Comparison of ENCODE assay signal across 8 mouse cellular contexts in genomic region chr12:54697003-54697597, GRCm38 (mm10). TPM values are rescaled to one million over a fixed set of nuclear protein-coding genes. Genes with fewer than 3 reads are reported as not detected.
DNase-seq lines count a peak whose midpoint lies in the region; ATAC-seq and TF ChIP-seq lines count a peak whose summit lies in the region.

No protein-coding gene starts in this region.

- 4% methylated on average over 7 of the region's 7 CpGs for WGBS in kidney, postnatal 0 days
- WGBS in midbrain, embryonic 13.5 days: 10% methylated on average over 7 of the region's 7 CpGs

- no peaks in the 10 kb centered on the region for H3K27me3 ChIP-seq in kidney, postnatal 0 days (ENCODE audit: insufficient read depth, low read length)
- H3K27me3 ChIP-seq in midbrain, embryonic 13.5 days: no peaks in the 10 kb centered on the region

- H3K9me3 ChIP-seq in kidney, postnatal 0 days (replicated peaks; ENCODE audit: low read length): no peaks in the 10 kb centered on the region
- H3K9me3 ChIP-seq in midbrain, embryonic 13.5 days: no peaks in the 10 kb centered on the region

- peak; percentile 46 for ATAC-seq in granulocyte monocyte progenitor cell, adult 5-6 weeks (replicated peaks; ENCODE audit: poor library complexity, severe bottlenecking)
- peak; percentile 29 for ATAC-seq in kidney, postnatal 0 days (replicated peaks; ENCODE audit: low FRiP score, low read depth)
- peak; percentile 18 for ATAC-seq in midbrain, embryonic 13.5 days

- no peaks in the 10 kb centered on the region for H3K4me1 ChIP-seq in kidney, postnatal 0 days (replicated peaks; ENCODE audit: insufficient read depth, low read length)
- peaks cover 16% of the 10 kb centered on the region for H3K4me1 ChIP-seq in midbrain, embryonic 13.5 days (replicated peaks)

- no peak overlapping the region for H3K9ac ChIP-seq in kidney, postnatal 0 days (ENCODE audit: low read depth, low read length)
- H3K9ac ChIP-seq in midbrain, embryonic 13.5 days (replicated peaks): no peak overlapping the region

- no peak overlapping the region for H3K4me2 ChIP-seq in kidney, postnatal 0 days (ENCODE audit: low read length)
- H3K4me2 ChIP-seq in midbrain, embryonic 13.5 days (replicated peaks): no peak overlapping the region

- peaks cover 2% of the 10 kb centered on the region; the same call in 1 of the 2 replicates for H3K36me3 ChIP-seq in kidney, postnatal 0 days (ENCODE audit: insufficient read depth, low read length)
- peaks cover 8% of the 10 kb centered on the region; the same call in 1 of the 2 replicates for H3K36me3 ChIP-seq in midbrain, embryonic 13.5 days

- H3K4me3 ChIP-seq in layer of hippocampus, adult 2 months: no peak overlapping the region
- H3K4me3 ChIP-seq in kidney, postnatal 0 days (replicated peaks; ENCODE audit: low read depth, low read length): no peak overlapping the region
- no peak overlapping the region for H3K4me3 ChIP-seq in midbrain, embryonic 13.5 days (replicated peaks)

- DNase-seq in layer of hippocampus, adult 2 months (ENCODE audit: low spot score in 2 of 2): peak; percentile 22 to 49
- DNase-seq in layer of hippocampus, adult 9-10 months (ENCODE audit: low spot score): no peak
- peak; percentile 85 for DNase-seq in R1 (ENCODE audit: low read depth, low spot score)
- DNase-seq in kidney, postnatal 0 days (ENCODE audit: low spot score): peak; percentile 61
- peak; percentile 24 for DNase-seq in thymus, postnatal 25 days
- DNase-seq in ovary, postnatal 10 days (ENCODE audit: low spot score): no peak

- H3K27ac ChIP-seq in layer of hippocampus, adult 2 months: peak overlapping the region; percentile 7
- H3K27ac ChIP-seq in kidney, postnatal 0 days: no peak overlapping the region
- H3K27ac ChIP-seq in midbrain, embryonic 13.5 days: peak overlapping the region; percentile 30; the same call in 1 of the 2 replicates

- TF ChIP-seq CTCF in layer of hippocampus, adult 2 months (conservative IDR thresholded peaks at IDR 0.05): peak; percentile 54
- no peak; the same call in 1 of the 2 replicates for TF ChIP-seq CTCF in kidney, postnatal 0 days (IDR thresholded peaks at IDR 0.05; ENCODE audit: low read depth)

RNA-seq across cellular contexts. Expression of gene Eapp, which starts 1.4 kb away (rescaled TPM):
- total RNA-seq in layer of hippocampus, adult 2 months (2021): 10 to 100 TPM; 37.2 to 45.9 TPM
- 49.9 and 62.1 TPM in 2 replicates for total RNA-seq in granulocyte monocyte progenitor cell, adult 5-6 weeks (2014; fragmentation: Nextera tagmentation)
- total RNA-seq in granulocyte monocyte progenitor cell, adult 5-6 weeks (2017): 50.8 and 73.5 TPM in 2 replicates
- 77.4 and 85.6 TPM in 2 replicates for polyA plus RNA-seq in kidney, postnatal 0 days (2015; fragmentation: Nextera tagmentation; extraction: Ambion mirVana)
- 95.4 and 98.4 TPM in 2 replicates for polyA plus RNA-seq in midbrain, embryonic 13.5 days (2015; fragmentation: Nextera tagmentation; extraction: Ambion mirVana)

RNA-seq across cellular contexts. Expression of gene Sptssa, which starts 40.7 kb away (rescaled TPM):
- total RNA-seq in layer of hippocampus, adult 2 months (2021): 10 to 100 TPM; 21.9 to 25.1 TPM
- total RNA-seq in granulocyte monocyte progenitor cell, adult 5-6 weeks (2014; fragmentation: Nextera tagmentation): 203 and 212 TPM in 2 replicates
- 155 and 195 TPM in 2 replicates for total RNA-seq in granulocyte monocyte progenitor cell, adult 5-6 weeks (2017)
- polyA plus RNA-seq in kidney, postnatal 0 days (2015; fragmentation: Nextera tagmentation; extraction: Ambion mirVana): 232 and 235 TPM in 2 replicates
- polyA plus RNA-seq in midbrain, embryonic 13.5 days (2015; fragmentation: Nextera tagmentation; extraction: Ambion mirVana): 174 and 200 TPM in 2 replicates

Comparison
In these comparisons a context has a peak if more than half of its experiments do, and no peak if none do; other contexts are left out.
1. DNase-seq: peak in layer of hippocampus, adult 2 months (2 of 2), R1 (single experiment), kidney, postnatal 0 days (single experiment) and thymus, postnatal 25 days (single experiment); none in layer of hippocampus, adult 9-10 months (single experiment) and ovary, postnatal 10 days (single experiment).
2. RNA of gene Sptssa, which starts 40.7 kb away (total RNA-seq): 155 to 212 TPM in granulocyte monocyte progenitor cell, adult 5-6 weeks; 21.9 to 25.1 TPM in layer of hippocampus, adult 2 months; every median in the first group is over 4 times any median in the second.
3. Peak in every context shown above with its lines, with median percentiles within 50 percentile points of each other: ATAC-seq.